Mouse (Mus musculus): Measurements from ENCODE around the gene Taf5l.
"Not testable (repeated sequence)": the region's sequence is repeated elsewhere in the genome, so short reads cannot be mapped to it uniquely, and the experiment has no call there.

The Taf5l gene

GRCm38 (mm10) chr8:123960556-123960955, 60.6 kb downstream of the Taf5l start:
- not testable (repeated sequence) for DNase-seq (ENCODE audit: low spot score)

GRCm38 (mm10) chr8:123960056-123960455, 61.1 kb downstream of the Taf5l start:
- no peak for DNase-seq (ENCODE audit: low spot score)

- no peak for DNase-seq (ENCODE audit: low spot score)
Observed at GRCm38 (mm10) chr8:123959473-123959872, 61.7 kb downstream of the Taf5l start.

- no peak for DNase-seq (ENCODE audit: low spot score)
Observed at GRCm38 (mm10) chr8:123958130-123958529, 63.1 kb downstream of the Taf5l start.

- no peak for DNase-seq (ENCODE audit: low spot score)
Observed at GRCm38 (mm10) chr8:123954246-123954645, 67.0 kb downstream of the Taf5l start.

- DNase-seq (ENCODE audit: low spot score): no peak
Observed at GRCm38 (mm10) chr8:123953686-123954085, 67.5 kb downstream of the Taf5l start.

GRCm38 (mm10) chr8:123950077-123950802, 71.0 kb downstream of the Taf5l start:
- no peak for DNase-seq (ENCODE audit: low spot score)

- DNase-seq (ENCODE audit: low spot score): no peak
Observed at GRCm38 (mm10) chr8:123949686-123949986, 71.6 kb downstream of the Taf5l start.

GRCm38 (mm10) chr8:123948942-123949685, 72.1 kb downstream of the Taf5l start, which contains the start of gene Nup133:
Nup133 (minus strand) TSS chr8:123949265.
- peak; percentile 99 for DNase-seq (ENCODE audit: low spot score)
